Mouse (Mus musculus) CH12.LX (cell line): ENCODE results near the gene Rragd.

Source experiments
- CTCF ChIP-seq, 2 experiments: IDR thresholded peaks in 1 of 2; conservative IDR thresholded peaks in 1 of 2; 2 replicates each; pipeline ENCODE4 v1.5.1; 2011 to 2012; ENCODE audit warnings: low read depth in 2 of 2, low read length in 2 of 2, improper control_type of control experiment in 1 of 2, inconsistent platforms in 1 of 2, mild to moderate bottlenecking in 1 of 2, moderate library complexity in 1 of 2
- E2F4 ChIP-seq: IDR thresholded peaks from 2 replicates; pipeline ENCODE4 v1.6.1; 2011; ENCODE audit warnings: low read depth, low read length, improper control_type of control experiment; ENCODE audit not compliant: insufficient replicate concordance
- MAZ ChIP-seq: IDR thresholded peaks from 2 replicates; pipeline ENCODE4 v1.6.1; 2012; ENCODE audit warnings: low read depth, mild to moderate bottlenecking, inconsistent platforms, low read length, improper control_type of control experiment, moderate library complexity
- POLR2A ChIP-seq: IDR thresholded peaks from 2 replicates; pipeline ENCODE4 v1.6.1; 2011; ENCODE audit warnings: low read depth, mild to moderate bottlenecking, improper control_type of control experiment, low read length
- RAD21 ChIP-seq: IDR thresholded peaks from 2 replicates; pipeline ENCODE4 v1.6.1; 2011; ENCODE audit warnings: low read depth, mild to moderate bottlenecking, low read length, improper control_type of control experiment, moderate library complexity
- RCOR1 ChIP-seq: conservative IDR thresholded peaks from 2 replicates; pipeline ENCODE4 v1.6.1; 2012; ENCODE audit warnings: low read depth, mild to moderate bottlenecking, inconsistent platforms, low read length, improper control_type of control experiment
- ZMIZ1 ChIP-seq: IDR thresholded peaks from 2 replicates; pipeline ENCODE4 v1.6.1; 2012; ENCODE audit warnings: low read depth, mild to moderate bottlenecking, inconsistent platforms, low read length, improper control_type of control experiment

DNA sequence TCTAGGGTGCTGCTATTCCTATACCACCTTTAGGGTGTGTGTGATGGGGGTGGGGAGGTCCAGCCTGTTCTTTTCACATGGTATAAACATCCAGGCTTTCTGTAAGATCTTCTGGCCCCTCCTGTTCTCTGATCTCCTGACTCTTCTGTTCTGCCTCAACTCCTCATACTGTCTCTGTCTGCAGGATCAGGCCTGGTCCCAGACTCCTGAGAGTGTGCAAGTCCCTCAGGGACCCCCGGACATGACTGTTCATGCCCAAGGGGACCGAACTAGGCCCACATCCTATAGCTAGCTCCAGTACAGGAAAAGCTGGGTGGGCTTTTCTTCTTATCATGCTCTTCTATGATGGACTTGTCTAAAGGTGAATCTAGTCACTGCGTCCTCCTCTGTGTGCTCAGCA is 84.5 kb downstream of the Rragd start:
- TF ChIP-seq RAD21 (no peak), E2F4 (no peak), ZMIZ1 (no peak), MAZ (no peak), RCOR1 (no peak), POLR2A (no peak), CTCF (conservative IDR thresholded peaks at IDR 0.05 in 1 of 2, IDR thresholded peaks at IDR 0.05 in 1 of 2; ENCODE audit: low read depth in 2 of 2, low read length in 2 of 2) (no peak)
